Mouse (Mus musculus) neural tube, embryonic 14.5 days (tissue): ENCODE measurements around the gene Nlrx1. TPM values are rescaled to one million over a fixed set of nuclear protein-coding genes. Genes with fewer than 3 reads are reported as not detected.

ENCODE experiments used
- ATAC-seq: fragments of 200-750 bp; cut with Nextera tagmentation; 2 replicates; pipeline ENCODE4 v1.8.0; 2017; ENCODE audit warnings: low read depth, mild to moderate bottlenecking, moderate TSS enrichment, moderate library complexity
- H3K27ac ChIP-seq: fragments of 300-500 bp; sonication (generic); 2 replicates; pipeline ENCODE4 v1.5.1; 2014; ENCODE audit warnings: low read depth, mild to moderate bottlenecking, control low read depth, low read length, moderate library complexity, mixed read lengths
- H3K27me3 ChIP-seq: fragments of 300-500 bp; sonication (generic); 2 replicates; pipeline ENCODE4 v1.6.1; 2014; ENCODE audit warnings: low read length; ENCODE audit not compliant: control insufficient read depth, insufficient read depth
- H3K36me3 ChIP-seq: fragments of 300-500 bp; sonication (generic); 2 replicates; pipeline ENCODE4 v1.6.1; 2014; ENCODE audit warnings: low read length, mixed read lengths; ENCODE audit not compliant: control insufficient read depth, insufficient read depth
- H3K4me1 ChIP-seq: fragments of 300-500 bp; sonication (generic); 2 replicates; pipeline ENCODE4 v1.6.1; 2014; ENCODE audit warnings: low read length; ENCODE audit not compliant: control insufficient read depth, insufficient read depth
- H3K4me2 ChIP-seq: fragments of 300-500 bp; sonication (generic); 2 replicates; pipeline ENCODE4 v1.6.1; 2014; ENCODE audit warnings: mild to moderate bottlenecking, low read depth, low read length, control low read depth
- H3K4me3 ChIP-seq: fragments of 300-500 bp; sonication (generic); 2 replicates; pipeline ENCODE4 v1.5.1; 2014; ENCODE audit warnings: low read depth, low read length, control low read depth, mixed read lengths
- H3K9ac ChIP-seq: fragments of 300-500 bp; sonication (generic); replicated peaks from 2 replicates; pipeline ENCODE4 v1.6.1; 2014; ENCODE audit warnings: low read depth, mild to moderate bottlenecking, control low read depth, low read length, mixed read lengths
- H3K9me3 ChIP-seq: fragments of 300-500 bp; sonication (generic); 2 replicates; pipeline ENCODE4 v1.6.1; 2016; ENCODE audit warnings: low read length; ENCODE audit not compliant: control insufficient read depth
- WGBS: fragments of 180-500 bp; shearing (Covaris S2); extraction: QIAGEN DNeasy Blood & Tissue Kit; methylation state at CpG from one replicate; pipeline ENCODE4 v1.1.7; 2014; 5-methylcytosine and 5-hydroxymethylcytosine counted together
- polyA plus RNA-seq: library from polyadenylated mRNA; unstranded; fragments of >200 nt; fragmentation: Nextera tagmentation; extraction: Ambion mirVana; gene quantifications from 2 replicates; pipeline ENCODE4 v1.2.1, GENCODE M21; 2014

The Nlrx1 gene
- polyA plus RNA-seq, 1 experiment from 2014 or later = 3.7 TPM

GRCm38 (mm10) chr9:44233802-44234478 is 34.5 kb downstream of the Nlrx1 start, which contains the start of gene Cbl:
Cbl (minus strand) TSS chr9:44234049.
- Histone ChIP-seq H3K9me3 (no peaks in the 10 kb centered on the region), H3K4me1 (peaks cover 13% of the 10 kb centered on the region), H3K4me2 (peak within 1 kb of the TSS; percentile 82), H3K4me3 (peak within 1 kb of the TSS; percentile 85), H3K9ac (peak within 1 kb of the TSS; percentile 89), H3K27ac (peak within 1 kb of the TSS; percentile 92), H3K27me3 (no peaks in the 10 kb centered on the region), H3K36me3 (no peaks in the 10 kb centered on the region)
- peak; percentile 92 for ATAC-seq
- WGBS = under 1% methylated on average over 69 of the region's 76 CpGs

- peak; percentile 85 for ATAC-seq
- H3K4me2 ChIP-seq = peak overlapping the region; percentile 82
- no peaks in the 10 kb centered on the region for H3K27me3 ChIP-seq
- H3K9me3 ChIP-seq = no peaks in the 10 kb centered on the region
- H3K36me3 ChIP-seq = no peaks in the 10 kb centered on the region
- H3K9ac ChIP-seq = peak overlapping the region; percentile 89
- WGBS = under 1% methylated on average over 40 of the region's 40 CpGs
- peak overlapping the region; percentile 92 for H3K27ac ChIP-seq
- peak overlapping the region; percentile 85 for H3K4me3 ChIP-seq
- peaks cover 13% of the 10 kb centered on the region for H3K4me1 ChIP-seq
Measured at GRCm38 (mm10) chr9:44233021-44233801, 35.2 kb downstream of the Nlrx1 start.

DNA sequence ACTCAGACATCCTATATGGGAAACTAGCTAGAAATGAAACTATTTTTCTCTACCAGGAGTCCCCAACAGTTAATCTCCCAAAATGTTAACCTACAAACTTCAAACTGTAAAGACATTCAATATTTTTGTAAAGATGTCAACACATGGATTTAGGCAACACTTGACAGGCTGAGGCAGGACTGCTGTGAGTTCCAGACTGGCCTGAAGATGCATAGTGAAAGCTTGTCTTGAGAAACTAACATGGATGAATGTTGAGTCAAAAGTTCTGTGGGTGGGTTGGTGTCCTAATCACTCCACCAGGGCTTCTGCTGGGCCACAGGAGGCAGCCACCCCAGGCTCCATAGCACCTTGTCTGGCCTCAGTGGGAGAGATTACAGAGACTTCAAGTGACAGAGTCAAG is 36.8 kb downstream of the Nlrx1 start:
- Histone ChIP-seq H3K36me3 (no peaks in the 10 kb centered on the region), H3K9me3 (no peaks in the 10 kb centered on the region), H3K27ac (no peak overlapping the region), H3K9ac (no peak overlapping the region), H3K4me1 (peaks cover 13% of the 10 kb centered on the region), H3K4me3 (no peak overlapping the region), H3K4me2 (no peak overlapping the region), H3K27me3 (no peaks in the 10 kb centered on the region)
- ATAC-seq = no peak

DNA sequence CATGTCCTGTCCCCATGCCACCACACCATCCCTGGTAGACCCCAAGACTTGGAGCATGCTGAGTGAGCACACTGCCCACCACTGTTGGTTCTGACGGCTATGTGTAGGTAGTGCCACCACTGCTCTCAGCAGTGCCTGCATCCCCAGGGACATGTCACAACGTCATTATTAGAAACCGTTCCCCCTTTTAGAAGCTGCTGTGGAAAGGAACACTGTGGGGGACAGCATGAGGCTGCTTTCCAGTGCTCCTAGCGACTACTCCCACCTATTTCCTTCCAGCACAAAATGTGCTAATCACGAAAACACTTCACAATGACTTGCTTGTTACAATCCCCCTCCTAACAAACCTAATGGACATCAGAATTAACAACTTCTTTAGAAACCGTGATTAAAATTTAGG is 42.4 kb downstream of the Nlrx1 start:
- no peaks in the 10 kb centered on the region for H3K9me3 ChIP-seq
- H3K4me3 ChIP-seq = no peak overlapping the region
- H3K9ac ChIP-seq = no peak overlapping the region
- no peaks in the 10 kb centered on the region for H3K27me3 ChIP-seq
- 57% methylated on average over 6 of the region's 6 CpGs for WGBS
- no peaks in the 10 kb centered on the region for H3K36me3 ChIP-seq
- no peak for ATAC-seq
- no peaks in the 10 kb centered on the region for H3K4me1 ChIP-seq
- H3K4me2 ChIP-seq = no peak overlapping the region
- H3K27ac ChIP-seq = no peak overlapping the region

- H3K4me1 ChIP-seq = no peaks in the 10 kb centered on the region
- no peaks in the 10 kb centered on the region for H3K27me3 ChIP-seq
- no peak overlapping the region for H3K4me2 ChIP-seq
- no peaks in the 10 kb centered on the region for H3K9me3 ChIP-seq
- no peak overlapping the region for H3K4me3 ChIP-seq
- no peaks in the 10 kb centered on the region for H3K36me3 ChIP-seq
- H3K27ac ChIP-seq = no peak overlapping the region
- 96% methylated on average over 14 of the region's 14 CpGs for WGBS
- no peak overlapping the region for H3K9ac ChIP-seq
- ATAC-seq = no peak
Measured at GRCm38 (mm10) chr9:44213538-44213937, 54.9 kb downstream of the Nlrx1 start.

DNA sequence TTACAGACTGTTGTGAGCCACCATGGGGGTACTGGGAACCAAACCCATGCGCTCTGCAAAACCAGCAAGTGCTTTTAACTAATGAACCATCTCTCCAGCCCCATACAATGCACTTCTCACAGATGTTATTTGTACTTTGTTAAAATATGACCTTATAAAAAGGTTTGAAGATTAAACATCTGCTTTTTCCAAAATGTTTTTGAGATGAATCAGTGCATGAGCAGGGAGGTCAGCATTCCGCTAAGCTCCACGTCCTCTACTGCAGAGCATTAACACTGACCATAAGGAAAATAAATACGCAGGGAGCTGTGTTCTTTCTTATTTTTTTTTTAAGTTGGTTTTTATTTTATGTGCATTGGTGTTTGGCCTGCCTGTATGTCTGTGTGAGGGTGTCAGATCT is 56.0 kb downstream of the Nlrx1 start:
- no peak overlapping the region for H3K27ac ChIP-seq

GRCm38 (mm10) chr9:44209416-44209815 is 59.0 kb downstream of the Nlrx1 start:
- Histone ChIP-seq H3K4me1 (no peaks in the 10 kb centered on the region), H3K4me3 (no peak overlapping the region), H3K27me3 (no peaks in the 10 kb centered on the region), H3K4me2 (no peak overlapping the region), H3K27ac (no peak overlapping the region), H3K36me3 (no peaks in the 10 kb centered on the region), H3K9me3 (no peaks in the 10 kb centered on the region), H3K9ac (no peak overlapping the region)
- WGBS = 97% methylated on average over 4 of the region's 4 CpGs
- ATAC-seq = no peak

More for the DNA sequence above, 56.0 kb downstream of the Nlrx1 start:
- Histone ChIP-seq H3K4me2 (no peak overlapping the region), H3K4me1 (no peaks in the 10 kb centered on the region), H3K27me3 (no peaks in the 10 kb centered on the region), H3K9ac (no peak overlapping the region), H3K36me3 (no peaks in the 10 kb centered on the region), H3K4me3 (no peak overlapping the region), H3K9me3 (no peaks in the 10 kb centered on the region)
- WGBS = 98% methylated on average over 4 of the region's 4 CpGs
- ATAC-seq = no peak

DNA sequence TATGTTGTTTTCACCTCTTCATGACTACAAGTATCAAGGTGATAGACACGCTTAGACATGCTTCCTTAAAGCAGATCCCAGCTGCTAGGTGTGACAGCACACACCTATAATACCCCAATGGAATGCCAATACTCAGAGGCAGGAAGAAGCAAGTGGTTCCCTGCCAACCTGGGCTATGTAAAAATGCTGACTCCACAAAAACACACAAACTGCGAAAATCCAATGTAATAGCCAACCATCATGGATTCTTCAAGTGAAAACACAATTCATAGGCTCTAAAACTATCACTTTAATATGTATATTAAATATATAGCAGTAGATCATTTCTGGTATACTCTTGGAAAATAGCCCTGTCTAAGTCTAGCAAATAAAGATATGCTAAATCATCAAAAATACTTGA is 60.6 kb downstream of the Nlrx1 start:
- no peak overlapping the region for H3K9ac ChIP-seq
- H3K4me3 ChIP-seq = no peak overlapping the region
- no peaks in the 10 kb centered on the region for H3K4me1 ChIP-seq
- H3K36me3 ChIP-seq = no peaks in the 10 kb centered on the region
- no peak overlapping the region for H3K27ac ChIP-seq
- H3K27me3 ChIP-seq = no peaks in the 10 kb centered on the region
- WGBS = 97% methylated on average over 2 of the region's 2 CpGs
- no peaks in the 10 kb centered on the region for H3K9me3 ChIP-seq
- ATAC-seq = no peak
- H3K4me2 ChIP-seq = no peak overlapping the region
